8 mouse cellular contexts compared by ENCODE assay signal in the genomic region with DNA sequence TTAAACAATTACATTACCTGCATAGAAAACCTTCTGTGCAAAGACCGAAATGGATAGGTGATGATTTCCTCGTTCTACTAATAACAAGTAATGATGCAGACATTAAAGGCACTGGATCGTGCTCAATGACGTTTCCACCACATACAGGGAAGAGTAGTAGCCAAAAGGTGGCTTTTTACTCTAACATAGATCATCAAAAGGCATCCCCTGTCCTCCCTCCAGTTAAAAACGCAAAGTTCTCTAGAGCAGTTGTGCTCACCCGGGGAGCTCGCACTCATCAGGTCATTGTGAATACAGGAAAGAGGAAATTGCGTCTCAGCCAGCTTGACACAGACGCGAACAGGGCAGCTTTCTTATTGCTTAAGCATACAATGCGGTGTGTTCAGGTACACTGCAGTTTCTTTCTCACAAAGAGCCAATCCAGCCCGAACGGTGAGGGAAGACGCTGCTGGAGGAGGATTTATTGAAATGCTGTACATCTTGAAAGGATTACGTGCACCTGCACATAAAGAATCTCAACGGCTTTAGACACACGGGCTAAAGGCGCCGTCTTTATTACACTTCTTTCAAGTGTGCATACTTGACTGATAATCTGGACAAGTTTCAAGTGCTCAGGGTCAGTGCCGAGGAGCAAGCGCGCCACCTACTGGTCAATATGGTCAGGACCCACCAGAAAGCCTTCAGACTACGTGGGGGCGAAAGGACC.
DNase-seq lines count a peak whose midpoint lies in the region; ATAC-seq and TF ChIP-seq lines count a peak whose summit lies in the region.

No protein-coding gene starts in this region.

- TF ChIP-seq CTCF in E14TG2a.4 (conservative IDR thresholded peaks at IDR 0.05; ENCODE audit: low read length), result peak; percentile 79
- peak; percentile 87 for TF ChIP-seq CTCF in liver, embryonic 14.5 days (IDR thresholded peaks at IDR 0.05; ENCODE audit: low read depth)

- TF ChIP-seq EP300 in liver, embryonic 14.5 days (IDR thresholded peaks at IDR 0.05; ENCODE audit: low read depth), result no peak

- H3K36me3 ChIP-seq in E14TG2a.4 (ENCODE audit: insufficient read depth, low read length), result no peaks in the 10 kb centered on the region
- H3K36me3 ChIP-seq in forebrain, embryonic 12.5 days (replicated peaks), result no peaks in the 10 kb centered on the region
- H3K36me3 ChIP-seq in heart, embryonic 16.5 days (ENCODE audit: control insufficient read depth, insufficient read depth), result no peaks in the 10 kb centered on the region
- H3K36me3 ChIP-seq in liver, embryonic 14.5 days (replicated peaks; ENCODE audit: control insufficient read depth, insufficient read depth, low read depth), result no peaks in the 10 kb centered on the region
- H3K36me3 ChIP-seq in neural tube, embryonic 14.5 days (ENCODE audit: control insufficient read depth, insufficient read depth, low read length), result no peaks in the 10 kb centered on the region

- 9% methylated on average over 24 of the region's 24 CpGs for WGBS in forebrain, embryonic 12.5 days
- 11% methylated on average over 24 of the region's 24 CpGs for WGBS in heart, embryonic 16.5 days
- 12% methylated on average over 24 of the region's 24 CpGs for WGBS in liver, embryonic 14.5 days (ENCODE audit: insufficient replicate concordance)
- 10% methylated on average over 24 of the region's 24 CpGs for WGBS in neural tube, embryonic 14.5 days

- H3K27me3 ChIP-seq in E14TG2a.4 (ENCODE audit: insufficient read depth, low read length), result no peaks in the 10 kb centered on the region
- peaks cover 25% of the 10 kb centered on the region; the same call in 1 of the 2 replicates for H3K27me3 ChIP-seq in forebrain, embryonic 12.5 days
- H3K27me3 ChIP-seq in heart, embryonic 16.5 days (ENCODE audit: control insufficient read depth, insufficient read depth, low read length), result peaks cover 3% of the 10 kb centered on the region; the same call in 1 of the 2 replicates
- H3K27me3 ChIP-seq in liver, embryonic 14.5 days (ENCODE audit: control insufficient read depth, insufficient read depth, low read length), result no peaks in the 10 kb centered on the region
- H3K27me3 ChIP-seq in neural tube, embryonic 14.5 days (ENCODE audit: control insufficient read depth, insufficient read depth, low read length), result no peaks in the 10 kb centered on the region

- H3K4me3 ChIP-seq in E14TG2a.4 (replicated peaks; ENCODE audit: low read length), result 0 out of 2 replicates have a peak overlapping the region, but pooled peaks have one; percentile 26
- H3K4me3 ChIP-seq in forebrain, embryonic 12.5 days (replicated peaks), result peak overlapping the region; percentile 34
- H3K4me3 ChIP-seq in heart, embryonic 16.5 days (ENCODE audit: low read length), result peak overlapping the region; percentile 56
- peak overlapping the region in 1 of 2 experiments; percentile 37; a peak in 3 of 4 replicates for H3K4me3 ChIP-seq in liver, embryonic 14.5 days (ENCODE audit: insufficient read depth in 1 of 2, low read depth in 2 of 2, low read length in 2 of 2)
- H3K4me3 ChIP-seq in neural tube, embryonic 14.5 days (ENCODE audit: low read depth, low read length), result peak overlapping the region; percentile 30

- ATAC-seq in forebrain, embryonic 12.5 days (ENCODE audit: low FRiP score), result peak; percentile 88
- peak; percentile 73 for ATAC-seq in heart, embryonic 16.5 days (replicated peaks; ENCODE audit: extremely low read depth, insufficient read depth, low FRiP score)
- peak; percentile 51; the same call in 1 of the 2 replicates for ATAC-seq in liver, embryonic 14.5 days (ENCODE audit: insufficient read depth)
- ATAC-seq in neural tube, embryonic 14.5 days (ENCODE audit: low read depth), result peak; percentile 95

- peak; percentile 57 for DNase-seq in c-Kit-positive CD71-positive TER-119-positive erythroid progenitor cells, embryonic 14.5 days (ENCODE audit: low spot score)
- peak; percentile 81 to 90 for DNase-seq in kidney, postnatal 25 days
- peak; percentile 29 to 35 (median 30) for DNase-seq in liver, embryonic 14.5 days (ENCODE audit: low read depth in 3 of 3, low spot score in 3 of 3)
- peak; percentile 54 for DNase-seq in testis, postnatal 14 days (ENCODE audit: low spot score)

- no peaks in the 10 kb centered on the region for H3K9me3 ChIP-seq in E14TG2a.4 (ENCODE audit: low read length)
- no peaks in the 10 kb centered on the region for H3K9me3 ChIP-seq in forebrain, embryonic 12.5 days
- no peaks in the 10 kb centered on the region for H3K9me3 ChIP-seq in heart, embryonic 16.5 days (replicated peaks; ENCODE audit: control insufficient read depth, low read length)
- H3K9me3 ChIP-seq in liver, embryonic 14.5 days (ENCODE audit: control insufficient read depth, low read length), result no peaks in the 10 kb centered on the region
- H3K9me3 ChIP-seq in neural tube, embryonic 14.5 days (ENCODE audit: control insufficient read depth, low read length), result no peaks in the 10 kb centered on the region

- H3K4me1 ChIP-seq in E14TG2a.4 (replicated peaks; ENCODE audit: low read depth, low read length), result peaks cover 7% of the 10 kb centered on the region; the same call in 1 of the 2 replicates
- H3K4me1 ChIP-seq in forebrain, embryonic 12.5 days, result peaks cover 15% of the 10 kb centered on the region
- H3K4me1 ChIP-seq in heart, embryonic 16.5 days (ENCODE audit: control insufficient read depth, insufficient read depth, low read length), result peaks cover 3% of the 10 kb centered on the region; the same call in 1 of the 2 replicates
- no peaks in the 10 kb centered on the region for H3K4me1 ChIP-seq in liver, embryonic 14.5 days (replicated peaks; ENCODE audit: control insufficient read depth in 2 of 2, insufficient read depth in 2 of 2, low read length in 1 of 2)
- no peaks in the 10 kb centered on the region for H3K4me1 ChIP-seq in neural tube, embryonic 14.5 days (ENCODE audit: control insufficient read depth, insufficient read depth, low read length)

- no peak overlapping the region for H3K27ac ChIP-seq in forebrain, embryonic 12.5 days
- no peak overlapping the region for H3K27ac ChIP-seq in heart, embryonic 16.5 days (ENCODE audit: low read length)
- H3K27ac ChIP-seq in liver, embryonic 14.5 days, result no peak overlapping the region
- no peak overlapping the region for H3K27ac ChIP-seq in neural tube, embryonic 14.5 days (ENCODE audit: low read depth, low read length)

- peak overlapping the region; percentile 62 for H3K4me2 ChIP-seq in forebrain, embryonic 12.5 days
- peak overlapping the region; percentile 93 for H3K4me2 ChIP-seq in heart, embryonic 16.5 days (ENCODE audit: low read depth, low read length)
- peak overlapping the region; percentile 44 for H3K4me2 ChIP-seq in liver, embryonic 14.5 days (ENCODE audit: low read depth)
- peak overlapping the region; percentile 59 for H3K4me2 ChIP-seq in neural tube, embryonic 14.5 days (ENCODE audit: low read depth, low read length)

- H3K9ac ChIP-seq in forebrain, embryonic 12.5 days, result peak overlapping the region; percentile 36; the same call in 1 of the 2 replicates
- H3K9ac ChIP-seq in heart, embryonic 16.5 days (ENCODE audit: low read length), result peak overlapping the region; percentile 52
- no peak overlapping the region for H3K9ac ChIP-seq in liver, embryonic 14.5 days (replicated peaks)
- H3K9ac ChIP-seq in neural tube, embryonic 14.5 days (replicated peaks; ENCODE audit: low read depth, low read length), result 0 out of 2 replicates have a peak overlapping the region, but pooled peaks have one; percentile 34

Comparison
In these comparisons a context has a peak if more than half of its experiments do, and no peak if none do; other contexts are left out.
1. DNase-seq: peak in every context shown above with its lines; median percentile 86 in kidney, postnatal 25 days; 57 in c-Kit-positive CD71-positive TER-119-positive erythroid progenitor cells, embryonic 14.5 days; 54 in testis, postnatal 14 days; 30 in liver, embryonic 14.5 days.